Mouse (Mus musculus): ENCODE measurements around the gene Tmem104. TPM values are rescaled to one million over a fixed set of nuclear protein-coding genes. Genes with fewer than 3 reads are reported as not detected.
A peak's percentile ranks its signal among the peaks of the same experiment; 100 is the strongest.

Tmem104 gene
- polyA plus RNA-seq, 1 experiment from 2014 or later, result 11.9 TPM

- peak; percentile 93 for ATAC-seq (ENCODE audit: insufficient number of reproducible peaks, insufficient read depth, low FRiP score, low TSS enrichment, low read depth)
- Histone ChIP-seq H3K9ac (peak within 1 kb of the TSS; percentile 84), H3K27ac (peak within 1 kb of the TSS; percentile 81), H3K36me3 (no peaks in the 10 kb centered on the region), H3K4me2 (peak within 1 kb of the TSS; percentile 87), H3K9me3 (no peaks in the 10 kb centered on the region), H3K4me1 (peaks cover 18% of the 10 kb centered on the region), H3K27me3 (no peaks in the 10 kb centered on the region), H3K4me3 (peak within 1 kb of the TSS; percentile 70)
- WGBS, result under 1% methylated on average over 42 of the region's 42 CpGs
These were observed 89.7 kb downstream of the Tmem104 start, which contains the start of gene Fdxr for GRCm38 (mm10) chr11:115276780-115277603. TSS of gene Fdxr (minus strand) at chr11:115277050.

GRCm38 (mm10) chr11:115277604-115277975 lies 90.3 kb downstream of the Tmem104 start:
- peaks cover 18% of the 10 kb centered on the region for H3K4me1 ChIP-seq
- 18% methylated on average over 7 of the region's 7 CpGs for WGBS
- peak overlapping the region; percentile 71 for H3K27ac ChIP-seq
- H3K9me3 ChIP-seq, result no peaks in the 10 kb centered on the region
- peak overlapping the region; percentile 67 for H3K4me2 ChIP-seq
- ATAC-seq (ENCODE audit: insufficient number of reproducible peaks, insufficient read depth, low FRiP score, low TSS enrichment, low read depth), result no peak
- no peaks in the 10 kb centered on the region for H3K27me3 ChIP-seq
- H3K4me3 ChIP-seq, result peak overlapping the region; percentile 70
- H3K9ac ChIP-seq, result peak overlapping the region; percentile 67
- H3K36me3 ChIP-seq, result no peaks in the 10 kb centered on the region

DNA sequence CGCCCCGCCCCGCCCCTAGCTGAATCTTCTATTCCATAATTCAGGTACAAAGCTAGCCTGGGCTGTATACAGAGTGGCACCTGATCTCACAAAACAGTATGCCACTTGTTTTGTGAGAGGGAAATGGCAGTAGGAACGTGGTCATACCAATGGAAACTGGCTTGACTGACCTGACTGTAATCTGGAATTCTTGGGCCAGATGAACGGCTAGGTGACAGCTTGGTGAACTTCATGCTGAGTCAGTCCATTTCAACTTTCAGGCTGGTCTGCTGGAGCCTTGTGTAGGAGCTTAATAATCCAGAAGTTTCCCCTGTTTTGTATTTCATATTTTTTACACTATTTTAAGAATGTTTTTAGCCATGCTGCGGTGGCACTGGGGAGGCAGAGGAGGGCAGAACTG lies 90.9 kb downstream of the Tmem104 start:
- Histone ChIP-seq H3K9me3 (no peaks in the 10 kb centered on the region), H3K4me3 (peak overlapping the region; percentile 70; the same call in 1 of the 2 replicates), H3K36me3 (no peaks in the 10 kb centered on the region), H3K4me2 (peak overlapping the region; percentile 67), H3K4me1 (peaks cover 18% of the 10 kb centered on the region), H3K27me3 (no peaks in the 10 kb centered on the region), H3K9ac (no peak overlapping the region), H3K27ac (no peak overlapping the region)
- WGBS, result 77% methylated on average over 6 of the region's 6 CpGs
- no peak for ATAC-seq (ENCODE audit: insufficient number of reproducible peaks, insufficient read depth, low FRiP score, low TSS enrichment, low read depth)

GRCm38 (mm10) chr11:115279726-115280125 lies 92.4 kb downstream of the Tmem104 start:
- 52% methylated on average over 1 of the region's 1 CpGs for WGBS
- Histone ChIP-seq H3K27ac (no peak overlapping the region), H3K9me3 (no peaks in the 10 kb centered on the region), H3K27me3 (no peaks in the 10 kb centered on the region), H3K4me1 (peaks cover 18% of the 10 kb centered on the region), H3K4me2 (no peak overlapping the region), H3K36me3 (no peaks in the 10 kb centered on the region), H3K9ac (no peak overlapping the region), H3K4me3 (no peak overlapping the region)
- ATAC-seq (ENCODE audit: insufficient number of reproducible peaks, insufficient read depth, low FRiP score, low TSS enrichment, low read depth), result no peak

GRCm38 (mm10) chr11:115282295-115282694 lies 95.0 kb downstream of the Tmem104 start:
- Histone ChIP-seq H3K36me3 (no peaks in the 10 kb centered on the region), H3K4me2 (no peak overlapping the region), H3K27me3 (no peaks in the 10 kb centered on the region), H3K4me1 (peaks cover 6% of the 10 kb centered on the region), H3K9me3 (no peaks in the 10 kb centered on the region), H3K4me3 (no peak overlapping the region), H3K27ac (no peak overlapping the region), H3K9ac (no peak overlapping the region)
- ATAC-seq (ENCODE audit: insufficient number of reproducible peaks, insufficient read depth, low FRiP score, low TSS enrichment, low read depth), result no peak
- 75% methylated on average over 8 of the region's 8 CpGs for WGBS

GRCm38 (mm10) chr11:115282723-115283485 lies 95.6 kb downstream of the Tmem104 start:
- Histone ChIP-seq H3K9ac (no peak overlapping the region), H3K27ac (no peak overlapping the region), H3K27me3 (no peaks in the 10 kb centered on the region), H3K4me3 (no peak overlapping the region), H3K4me2 (no peak overlapping the region), H3K9me3 (no peaks in the 10 kb centered on the region), H3K36me3 (no peaks in the 10 kb centered on the region), H3K4me1 (peaks cover 3% of the 10 kb centered on the region)
- ATAC-seq (ENCODE audit: insufficient number of reproducible peaks, insufficient read depth, low FRiP score, low TSS enrichment, low read depth), result no peak
- 83% methylated on average over 8 of the region's 8 CpGs for WGBS

- Histone ChIP-seq H3K27me3 (no peaks in the 10 kb centered on the region), H3K27ac (no peak overlapping the region), H3K4me3 (no peak overlapping the region), H3K9ac (no peak overlapping the region), H3K4me1 (no peaks in the 10 kb centered on the region), H3K9me3 (no peaks in the 10 kb centered on the region), H3K4me2 (no peak overlapping the region), H3K36me3 (no peaks in the 10 kb centered on the region)
- 72% methylated on average over 9 of the region's 9 CpGs for WGBS
- no peak for ATAC-seq (ENCODE audit: insufficient number of reproducible peaks, insufficient read depth, low FRiP score, low TSS enrichment, low read depth)
These were observed 96.1 kb downstream of the Tmem104 start for GRCm38 (mm10) chr11:115283486-115283765.

DNA sequence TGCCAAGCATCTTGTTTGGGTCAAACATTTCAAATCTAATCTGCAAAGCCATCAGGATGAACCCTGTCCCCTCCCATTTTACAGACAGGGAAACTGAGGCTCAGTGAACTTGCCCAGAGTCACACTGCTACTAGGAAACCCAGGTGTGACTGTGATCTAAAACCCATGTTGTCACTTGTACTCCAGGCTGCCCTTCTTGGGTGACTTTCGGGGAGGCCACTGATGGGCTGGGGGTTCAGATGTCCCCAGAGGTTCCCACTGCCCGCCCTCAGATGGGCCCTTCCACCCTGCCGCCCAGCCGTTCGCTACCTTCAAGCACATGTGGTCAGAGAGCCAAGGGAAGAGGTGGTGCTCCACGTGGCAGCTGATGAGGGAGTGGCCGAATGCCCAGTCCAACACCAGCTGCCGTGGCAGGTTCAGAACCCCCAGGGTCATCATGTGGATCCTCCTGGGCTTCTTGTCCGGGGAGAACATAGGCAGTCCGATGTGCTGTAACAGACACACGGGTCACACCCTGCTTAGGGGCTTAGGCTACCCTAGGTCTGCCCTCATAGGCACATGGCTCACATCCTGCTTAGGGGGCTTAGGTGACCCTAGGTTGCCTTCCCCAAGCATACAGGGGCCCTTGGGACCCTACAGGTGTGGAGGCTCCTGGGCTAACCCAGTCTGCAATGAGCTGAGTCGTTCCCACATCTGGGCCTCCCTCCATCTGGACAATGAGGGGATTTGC lies 96.8 kb downstream of the Tmem104 start:
- Histone ChIP-seq H3K36me3 (no peaks in the 10 kb centered on the region), H3K27me3 (no peaks in the 10 kb centered on the region), H3K9ac (no peak overlapping the region), H3K4me1 (no peaks in the 10 kb centered on the region), H3K9me3 (no peaks in the 10 kb centered on the region), H3K4me2 (no peak overlapping the region), H3K4me3 (no peak overlapping the region), H3K27ac (no peak overlapping the region)
- WGBS, result 86% methylated on average over 12 of the region's 12 CpGs
- ATAC-seq (ENCODE audit: insufficient number of reproducible peaks, insufficient read depth, low FRiP score, low TSS enrichment, low read depth), result no peak

DNA sequence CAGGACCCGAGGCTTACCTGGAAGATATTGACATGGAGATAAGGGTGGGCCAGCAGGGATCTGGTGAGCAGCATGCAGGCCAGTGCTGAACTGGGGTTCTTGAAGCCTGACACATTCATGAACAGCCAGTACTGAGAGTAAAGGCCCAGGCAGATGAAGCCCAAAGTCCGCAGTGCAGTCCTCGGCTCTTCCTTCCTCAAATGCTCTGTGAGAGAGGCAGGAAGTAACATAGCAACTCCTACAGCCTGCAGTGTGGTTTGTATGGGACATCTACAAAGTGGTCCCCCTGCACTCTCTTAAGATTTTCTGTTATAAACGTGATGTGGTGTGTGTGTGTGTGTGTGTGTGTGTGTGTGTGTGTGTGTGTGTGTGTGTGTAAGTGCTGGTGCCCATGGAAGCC lies 98.0 kb downstream of the Tmem104 start:
- Histone ChIP-seq H3K27me3 (no peaks in the 10 kb centered on the region), H3K9me3 (no peaks in the 10 kb centered on the region), H3K4me2 (no peak overlapping the region), H3K4me3 (no peak overlapping the region), H3K27ac (no peak overlapping the region), H3K4me1 (no peaks in the 10 kb centered on the region), H3K9ac (no peak overlapping the region), H3K36me3 (no peaks in the 10 kb centered on the region)
- 63% methylated on average over 4 of the region's 4 CpGs for WGBS
- no peak for ATAC-seq (ENCODE audit: insufficient number of reproducible peaks, insufficient read depth, low FRiP score, low TSS enrichment, low read depth)

- WGBS, result 73% methylated on average over 19 of the region's 19 CpGs
- no peak overlapping the region for H3K4me3 ChIP-seq
- H3K9me3 ChIP-seq, result no peaks in the 10 kb centered on the region
- ATAC-seq (ENCODE audit: insufficient number of reproducible peaks, insufficient read depth, low FRiP score, low TSS enrichment, low read depth), result no peak
- H3K36me3 ChIP-seq, result no peaks in the 10 kb centered on the region
- H3K4me1 ChIP-seq, result no peaks in the 10 kb centered on the region
- no peak overlapping the region for H3K4me2 ChIP-seq
- no peaks in the 10 kb centered on the region for H3K27me3 ChIP-seq
- H3K27ac ChIP-seq, result no peak overlapping the region
- H3K9ac ChIP-seq, result no peak overlapping the region
These were observed 99.1 kb downstream of the Tmem104 start for GRCm38 (mm10) chr11:115286201-115286993.

DNA sequence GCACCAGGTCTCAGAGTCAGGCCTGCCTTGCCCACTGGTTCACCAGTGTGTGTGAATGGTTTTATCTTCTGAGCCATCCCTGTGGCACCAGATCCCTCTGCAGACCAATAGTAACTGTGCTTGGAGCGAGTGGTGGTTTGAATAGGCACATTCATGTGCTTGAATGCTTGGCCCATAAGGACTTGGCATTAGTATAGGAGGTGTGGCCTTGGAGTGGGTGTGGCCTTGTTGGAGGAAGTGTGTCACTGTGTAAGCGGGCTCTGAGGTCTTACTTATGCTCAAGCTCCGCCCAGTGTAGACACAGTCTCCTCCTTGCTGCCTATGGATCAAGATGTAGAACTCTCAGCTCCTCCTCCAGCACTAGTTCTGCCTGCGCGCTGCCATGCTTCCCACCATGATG lies 100.1 kb downstream of the Tmem104 start:
- ATAC-seq (ENCODE audit: insufficient number of reproducible peaks, insufficient read depth, low FRiP score, low TSS enrichment, low read depth), result no peak
- 80% methylated on average over 5 of the region's 5 CpGs for WGBS
- no peaks in the 10 kb centered on the region for H3K9me3 ChIP-seq
- H3K9ac ChIP-seq, result no peak overlapping the region
- no peak overlapping the region for H3K27ac ChIP-seq
- H3K4me1 ChIP-seq, result no peaks in the 10 kb centered on the region
- no peak overlapping the region for H3K4me3 ChIP-seq
- H3K27me3 ChIP-seq, result no peaks in the 10 kb centered on the region
- no peak overlapping the region for H3K4me2 ChIP-seq
- no peaks in the 10 kb centered on the region for H3K36me3 ChIP-seq
